Mouse (Mus musculus): Measurements from ENCODE around the gene Slc5a10. TPM values are rescaled to one million over a fixed set of nuclear protein-coding genes. Genes with fewer than 3 reads are reported as not detected.

Gene Slc5a10
- polyA plus RNA-seq, 1 experiment: not detected

DNA sequence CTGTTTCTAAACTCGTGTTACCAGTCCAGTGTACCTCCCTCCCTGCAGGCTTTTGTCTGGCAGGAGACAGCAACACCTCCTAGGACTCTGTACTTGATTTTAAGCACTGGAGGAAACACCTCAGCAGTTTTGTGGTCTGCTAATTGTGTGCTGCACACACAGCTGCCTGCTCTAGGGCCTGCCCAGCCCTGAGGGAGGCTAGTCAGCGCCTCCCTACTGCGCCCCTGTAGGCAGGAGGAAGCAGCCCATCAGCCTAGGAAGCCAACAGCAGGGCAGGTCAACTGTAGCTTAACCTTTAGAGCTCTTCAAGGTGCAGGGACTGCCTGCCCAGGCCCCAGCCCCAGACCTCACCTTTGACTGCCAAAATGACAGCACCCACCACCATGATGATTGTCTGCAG lies 11.7 kb downstream of the Slc5a10 start:
- Histone ChIP-seq H3K4me3 (ENCODE audit: insufficient read depth, low read length) (no peak overlapping the region), H3K4me1 (ENCODE audit: control insufficient read depth, insufficient read depth, low read length) (no peaks in the 10 kb centered on the region), H3K27ac (ENCODE audit: insufficient read depth, low read depth, low read length) (no peak overlapping the region)
- TF ChIP-seq CTCF (IDR thresholded peaks at IDR 0.05; ENCODE audit: low read depth, low read length): no peak
- no peak for TF ChIP-seq POLR2A (IDR thresholded peaks at IDR 0.05; ENCODE audit: borderline replicate concordance, low read depth, low read length)

DNA sequence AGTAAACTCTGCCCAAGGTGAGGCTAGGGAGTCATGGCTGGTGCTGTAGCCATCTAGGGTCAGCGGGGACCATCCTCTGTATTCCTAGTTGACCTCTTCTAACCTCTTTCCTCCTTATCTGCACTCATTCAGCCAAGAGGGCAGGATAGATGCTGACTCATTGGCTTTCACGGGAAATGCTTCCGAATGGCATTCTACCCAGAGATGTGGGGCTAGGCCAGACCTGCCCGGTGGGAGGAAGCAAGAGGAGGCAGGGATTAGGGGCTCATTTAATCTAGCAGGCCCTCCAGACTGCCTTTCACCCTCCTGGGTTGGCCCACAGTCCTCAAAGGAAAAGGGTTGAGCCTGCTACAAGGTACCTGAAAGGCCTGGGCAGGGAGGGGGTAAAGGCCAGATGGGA lies 14.4 kb downstream of the Slc5a10 start:
- Histone ChIP-seq H3K4me1 (ENCODE audit: control insufficient read depth, insufficient read depth, low read length) (no peaks in the 10 kb centered on the region), H3K27ac (ENCODE audit: insufficient read depth, low read depth, low read length) (no peak overlapping the region), H3K4me3 (ENCODE audit: insufficient read depth, low read length) (no peak overlapping the region)
- TF ChIP-seq CTCF (IDR thresholded peaks at IDR 0.05; ENCODE audit: low read depth, low read length) (no peak), POLR2A (IDR thresholded peaks at IDR 0.05; ENCODE audit: borderline replicate concordance, low read depth, low read length) (no peak)

DNA sequence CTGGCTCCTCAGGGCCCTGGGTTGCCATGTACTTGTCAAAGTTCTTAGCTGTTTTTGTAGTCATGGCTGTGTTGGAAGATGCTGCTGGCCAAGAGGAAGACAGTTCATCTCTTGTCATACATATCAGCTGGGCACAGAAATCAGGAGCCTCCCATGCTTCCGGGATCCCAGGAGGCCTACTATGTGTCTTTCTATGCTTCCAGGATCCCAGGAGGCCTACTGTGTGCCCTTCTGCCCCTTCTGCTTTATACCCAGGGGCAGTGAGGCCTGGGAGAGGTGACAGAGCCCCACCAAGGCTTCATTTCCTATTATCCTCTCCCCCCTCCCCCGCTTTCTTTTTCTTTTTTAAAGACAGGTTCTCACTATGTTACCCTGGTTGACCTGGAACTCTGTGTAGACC lies 15.0 kb downstream of the Slc5a10 start:
- no peak overlapping the region for H3K4me3 ChIP-seq (ENCODE audit: insufficient read depth, low read length)
- TF ChIP-seq POLR2A (IDR thresholded peaks at IDR 0.05; ENCODE audit: borderline replicate concordance, low read depth, low read length) (no peak), CTCF (IDR thresholded peaks at IDR 0.05; ENCODE audit: low read depth, low read length) (no peak)
- H3K4me1 ChIP-seq (ENCODE audit: control insufficient read depth, insufficient read depth, low read length): no peaks in the 10 kb centered on the region
- no peak overlapping the region for H3K27ac ChIP-seq (ENCODE audit: insufficient read depth, low read depth, low read length)

DNA sequence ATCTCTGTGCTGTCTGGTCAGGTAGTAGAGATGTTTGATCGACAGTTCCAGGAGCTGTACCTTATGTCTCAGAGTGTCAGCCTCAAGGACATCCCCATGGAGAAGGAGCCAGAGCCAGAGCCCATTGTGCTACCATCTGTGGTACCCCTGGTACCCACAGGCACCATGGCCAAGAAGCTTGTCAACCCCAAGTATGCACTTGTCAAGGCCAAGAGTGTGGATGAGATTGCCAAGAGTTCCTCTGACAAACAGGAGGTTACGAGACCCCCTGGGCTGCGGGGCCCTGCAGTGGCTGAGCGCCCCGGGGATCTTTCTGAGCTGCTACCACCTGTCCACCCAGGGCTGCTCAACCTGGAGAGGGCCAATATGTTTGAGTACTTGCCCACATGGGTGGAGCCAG lies 18.1 kb downstream of the Slc5a10 start:
- Histone ChIP-seq H3K4me1 (ENCODE audit: control insufficient read depth, insufficient read depth, low read length) (no peaks in the 10 kb centered on the region), H3K4me3 (ENCODE audit: insufficient read depth, low read length) (no peak overlapping the region), H3K27ac (ENCODE audit: insufficient read depth, low read depth, low read length) (no peak overlapping the region)
- TF ChIP-seq POLR2A (IDR thresholded peaks at IDR 0.05; ENCODE audit: borderline replicate concordance, low read depth, low read length): no peak

DNA sequence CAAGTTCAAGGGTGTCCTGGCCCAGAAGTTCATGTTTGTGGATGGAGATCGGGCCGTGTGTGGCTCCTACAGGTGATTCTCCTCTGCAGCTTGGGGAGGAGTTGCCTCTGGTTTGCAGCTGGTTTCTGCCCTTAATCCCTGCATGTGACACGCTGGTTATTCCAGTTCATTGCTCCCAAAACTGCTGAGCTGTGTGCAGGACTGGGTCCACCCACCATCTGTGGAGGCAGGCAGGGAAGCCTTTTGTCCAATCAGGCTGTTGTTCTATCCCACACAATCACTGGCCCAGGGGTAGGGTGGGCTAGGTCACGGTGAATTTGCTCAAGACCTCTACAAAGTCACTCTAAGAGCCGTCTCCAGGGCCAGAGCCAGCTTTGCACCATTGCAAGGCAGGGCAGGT lies 18.9 kb downstream of the Slc5a10 start:
- no peak overlapping the region for H3K27ac ChIP-seq (ENCODE audit: insufficient read depth, low read depth, low read length)
- TF ChIP-seq CTCF (IDR thresholded peaks at IDR 0.05; ENCODE audit: low read depth, low read length) (no peak), POLR2A (IDR thresholded peaks at IDR 0.05; ENCODE audit: borderline replicate concordance, low read depth, low read length) (no peak)
- H3K4me3 ChIP-seq (ENCODE audit: insufficient read depth, low read length): no peak overlapping the region
- no peaks in the 10 kb centered on the region for H3K4me1 ChIP-seq (ENCODE audit: control insufficient read depth, insufficient read depth, low read length)

DNA sequence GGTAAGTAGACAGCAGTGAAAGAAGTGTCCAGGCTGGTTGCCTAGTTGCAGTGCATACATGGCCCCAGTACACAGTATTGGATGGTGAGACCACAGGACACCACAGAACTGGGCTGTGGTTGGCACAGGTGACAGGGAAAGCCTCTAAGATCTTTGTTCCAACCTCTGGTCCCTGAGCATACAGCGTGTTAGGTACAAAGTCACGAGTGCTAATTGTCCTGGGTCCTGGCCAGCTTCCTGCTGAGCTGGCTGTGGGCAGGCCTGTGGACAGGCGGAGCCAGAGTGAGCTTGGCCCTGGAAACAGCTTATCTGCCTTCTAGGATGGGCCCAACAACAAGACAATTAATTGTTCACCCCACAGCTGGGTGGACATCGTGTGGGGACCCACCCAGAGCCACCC lies 20.7 kb downstream of the Slc5a10 start:
- TF ChIP-seq POLR2A (IDR thresholded peaks at IDR 0.05; ENCODE audit: borderline replicate concordance, low read depth, low read length): no peak
- no peak for TF ChIP-seq CTCF (IDR thresholded peaks at IDR 0.05; ENCODE audit: low read depth, low read length)
- H3K27ac ChIP-seq (ENCODE audit: insufficient read depth, low read depth, low read length): no peak overlapping the region
- no peaks in the 10 kb centered on the region for H3K4me1 ChIP-seq (ENCODE audit: control insufficient read depth, insufficient read depth, low read length)
- no peak overlapping the region for H3K4me3 ChIP-seq (ENCODE audit: insufficient read depth, low read length)

DNA sequence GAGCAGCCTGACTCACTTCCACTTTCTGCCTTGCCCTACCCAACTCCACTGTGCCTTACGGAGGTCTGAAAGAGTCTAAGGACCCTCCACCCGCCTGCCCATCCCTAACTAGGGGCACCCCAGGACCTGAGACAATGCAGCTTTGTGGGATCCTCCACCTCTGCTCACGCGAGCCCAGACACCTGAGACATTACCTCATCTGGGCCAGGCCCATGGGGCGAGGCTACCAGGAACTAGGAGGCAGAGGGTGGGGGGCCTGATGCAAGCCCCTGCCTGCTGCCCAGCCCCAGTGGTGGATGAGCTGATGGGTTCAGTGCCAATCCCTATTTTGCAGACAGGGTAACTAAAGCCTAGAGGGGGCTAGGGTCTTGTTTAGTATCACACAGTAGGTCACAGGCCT lies 21.2 kb downstream of the Slc5a10 start:
- H3K27ac ChIP-seq (ENCODE audit: insufficient read depth, low read depth, low read length): no peak overlapping the region
- TF ChIP-seq CTCF (IDR thresholded peaks at IDR 0.05; ENCODE audit: low read depth, low read length) (no peak), POLR2A (IDR thresholded peaks at IDR 0.05; ENCODE audit: borderline replicate concordance, low read depth, low read length) (no peak)

DNA sequence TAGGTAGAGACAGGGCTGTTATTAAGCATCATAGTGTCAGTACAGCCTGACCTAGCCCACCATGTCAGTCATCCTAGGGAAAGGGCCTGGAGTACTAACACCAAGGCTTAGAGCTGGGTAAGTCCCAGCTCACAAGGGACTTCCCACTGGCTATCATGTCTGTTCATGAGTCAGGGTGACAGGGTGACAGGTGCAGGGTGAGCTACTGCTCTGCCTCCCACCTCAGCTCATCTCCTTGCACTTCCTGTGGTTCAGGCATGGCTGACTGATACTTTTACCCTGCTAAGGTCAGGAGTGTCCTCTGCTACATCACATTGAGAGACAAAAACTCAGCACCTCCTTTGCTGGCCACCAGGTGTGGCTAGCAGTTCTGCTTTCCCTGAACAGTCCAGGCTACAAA lies 21.8 kb downstream of the Slc5a10 start:
- Histone ChIP-seq H3K27ac (ENCODE audit: insufficient read depth, low read depth, low read length) (no peak overlapping the region), H3K4me3 (ENCODE audit: insufficient read depth, low read length) (no peak overlapping the region), H3K4me1 (ENCODE audit: control insufficient read depth, insufficient read depth, low read length) (no peaks in the 10 kb centered on the region)
- TF ChIP-seq POLR2A (IDR thresholded peaks at IDR 0.05; ENCODE audit: borderline replicate concordance, low read depth, low read length) (no peak), CTCF (IDR thresholded peaks at IDR 0.05; ENCODE audit: low read depth, low read length) (no peak)

More for the DNA sequence above, 21.2 kb downstream of the Slc5a10 start:
- Histone ChIP-seq H3K4me1 (ENCODE audit: control insufficient read depth, insufficient read depth, low read length) (no peaks in the 10 kb centered on the region), H3K4me3 (ENCODE audit: insufficient read depth, low read length) (no peak overlapping the region)

DNA sequence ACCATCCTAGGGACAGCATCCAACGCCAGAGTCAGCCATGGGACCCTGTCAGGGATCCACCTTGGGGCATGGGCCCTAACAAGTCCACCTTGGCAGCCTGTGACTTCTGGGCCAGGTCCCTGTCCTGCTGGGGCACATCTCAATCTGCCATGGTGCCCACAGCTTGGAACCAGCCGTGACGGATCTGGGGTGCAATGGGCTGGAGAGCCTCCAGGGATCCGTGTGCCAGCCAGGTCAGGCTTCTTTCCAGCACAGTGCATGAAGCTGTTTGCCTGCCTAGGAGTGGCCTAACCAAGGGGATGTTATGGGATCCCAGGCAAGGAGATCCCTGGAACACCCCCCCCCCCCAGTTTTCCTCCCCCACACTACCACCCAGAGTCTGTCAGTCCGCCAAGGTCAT lies 27.6 kb downstream of the Slc5a10 start:
- TF ChIP-seq POLR2A (IDR thresholded peaks at IDR 0.05; ENCODE audit: borderline replicate concordance, low read depth, low read length) (no peak), CTCF (IDR thresholded peaks at IDR 0.05; ENCODE audit: low read depth, low read length) (no peak)
- Histone ChIP-seq H3K4me1 (ENCODE audit: control insufficient read depth, insufficient read depth, low read length) (no peaks in the 10 kb centered on the region), H3K4me3 (ENCODE audit: insufficient read depth, low read length) (no peak overlapping the region), H3K27ac (ENCODE audit: insufficient read depth, low read depth, low read length) (no peak overlapping the region)

DNA sequence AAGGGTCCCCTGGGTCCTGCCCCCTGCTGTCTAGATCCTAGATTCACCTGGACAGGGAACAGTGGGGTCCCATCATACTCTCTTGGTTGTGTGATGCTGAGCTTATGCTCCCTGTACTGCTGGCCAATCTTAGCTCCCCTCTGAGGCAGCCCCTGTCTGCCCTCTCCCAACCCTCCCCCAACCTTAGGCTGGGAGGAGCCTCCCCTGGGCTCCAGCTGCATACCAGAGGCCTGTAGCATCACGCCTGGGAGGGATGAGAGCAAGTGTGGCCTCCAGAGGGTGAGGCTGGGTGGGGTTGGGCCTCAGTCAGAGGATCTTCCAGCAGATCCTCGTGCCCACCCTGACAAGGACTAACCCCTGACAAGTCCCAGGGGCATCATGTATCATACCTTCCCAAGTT lies 33.0 kb downstream of the Slc5a10 start:
- Histone ChIP-seq H3K4me1 (ENCODE audit: control insufficient read depth, insufficient read depth, low read length) (peaks cover 5% of the 10 kb centered on the region), H3K27ac (ENCODE audit: insufficient read depth, low read depth, low read length) (no peak overlapping the region), H3K4me3 (ENCODE audit: insufficient read depth, low read length) (no peak overlapping the region)
- TF ChIP-seq CTCF (IDR thresholded peaks at IDR 0.05; ENCODE audit: low read depth, low read length) (no peak), POLR2A (IDR thresholded peaks at IDR 0.05; ENCODE audit: borderline replicate concordance, low read depth, low read length) (no peak)

DNA sequence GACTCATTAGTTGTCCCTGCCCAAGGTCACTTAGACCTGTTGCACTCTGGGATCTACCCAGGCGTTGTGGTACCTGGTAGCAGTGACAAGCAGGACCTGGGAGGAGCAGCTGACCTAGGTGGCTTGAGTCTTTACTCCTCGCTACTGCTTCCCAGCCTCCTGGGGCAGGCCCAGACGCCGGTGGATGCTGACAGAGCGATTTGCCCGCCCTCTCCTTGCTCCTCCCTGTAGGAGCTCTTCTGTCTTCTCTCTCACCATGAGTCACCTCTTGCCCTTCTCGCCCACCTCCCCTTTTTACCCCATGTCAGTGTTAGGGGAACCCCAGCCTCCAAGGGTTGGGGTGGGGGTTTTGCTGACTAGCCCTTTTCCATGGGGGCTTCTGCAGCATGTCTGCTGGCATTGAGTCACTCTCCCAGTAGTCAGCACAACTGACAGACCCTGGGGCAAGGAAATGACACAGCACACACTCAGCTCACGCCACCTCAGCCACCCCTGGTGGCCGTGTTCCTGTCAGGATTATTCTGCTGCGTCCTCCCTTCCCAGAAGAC lies 33.6 kb downstream of the Slc5a10 start:
- Histone ChIP-seq H3K27ac (ENCODE audit: insufficient read depth, low read depth, low read length) (no peak overlapping the region), H3K4me3 (ENCODE audit: insufficient read depth, low read length) (no peak overlapping the region), H3K4me1 (ENCODE audit: control insufficient read depth, insufficient read depth, low read length) (peaks cover 5% of the 10 kb centered on the region)
- TF ChIP-seq CTCF (IDR thresholded peaks at IDR 0.05; ENCODE audit: low read depth, low read length): no peak
- no peak for TF ChIP-seq POLR2A (IDR thresholded peaks at IDR 0.05; ENCODE audit: borderline replicate concordance, low read depth, low read length)
